ENCODE assay signal across 18 mouse cellular contexts in the genomic region with DNA sequence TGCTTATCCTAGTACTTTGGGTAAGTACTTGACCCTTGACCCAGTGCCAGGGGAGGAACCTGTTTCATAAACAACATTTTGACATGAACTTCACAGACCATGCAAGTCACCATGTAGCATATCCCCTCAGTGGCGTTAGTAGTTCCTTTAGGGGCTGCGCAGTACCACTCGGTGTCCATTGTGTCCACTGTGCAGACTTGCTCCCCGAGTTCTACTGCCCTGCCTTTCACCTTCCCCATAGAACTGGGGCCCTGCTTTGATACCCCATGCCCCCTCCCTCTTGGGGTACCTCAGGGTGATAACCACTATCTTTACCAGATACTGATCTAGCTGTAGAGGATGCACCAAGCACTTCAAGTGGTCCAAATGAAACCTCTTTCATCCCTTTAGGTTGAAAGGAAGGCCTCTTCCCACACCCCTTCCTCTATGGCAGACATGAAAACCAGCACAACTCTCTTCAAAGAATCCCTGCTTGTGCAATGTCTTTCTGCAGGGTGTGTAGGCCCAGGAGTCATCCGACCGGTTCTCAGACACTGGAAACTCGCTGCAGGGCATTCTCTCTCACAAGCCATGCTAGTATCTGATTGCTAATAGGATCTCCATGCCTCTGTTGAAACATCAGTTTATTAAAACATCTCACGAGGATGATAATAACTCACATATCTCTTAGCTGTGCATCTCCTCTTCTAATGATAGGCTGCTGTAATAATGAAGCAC. TPM values are rescaled to one million over a fixed set of nuclear protein-coding genes. Genes with fewer than 3 reads are reported as not detected.
DNase-seq lines count a peak whose midpoint lies in the region; ATAC-seq and TF ChIP-seq lines count a peak whose summit lies in the region.
"Had no signal": no experiment of that assay in that cellular context is flagged by ENCODE, and none has a peak within 500 bp of the region (broad histone marks: within the 10 kb centered on the region; RNA-seq: fewer than 3 reads in every experiment).

No protein-coding gene starts in this region.

- TF ChIP-seq CTCF in midbrain, postnatal 0 days (IDR thresholded peaks at IDR 0.05): no peak

- no peaks in the 10 kb centered on the region for H3K36me3 ChIP-seq in heart, embryonic 12.5 days
- 0 out of 2 replicates have a peak, but pooled peaks cover 2% of the 10 kb centered on the region for H3K36me3 ChIP-seq in heart, embryonic 10.5 days
- H3K36me3 ChIP-seq in midbrain, embryonic 10.5 days: peaks cover 28% of the 10 kb centered on the region
- no peaks in the 10 kb centered on the region for H3K36me3 ChIP-seq in midbrain, postnatal 0 days (ENCODE audit: insufficient read depth, low read length)
- H3K36me3 ChIP-seq in stomach, embryonic 15.5 days: no peaks in the 10 kb centered on the region
- H3K36me3 ChIP-seq: lung, embryonic 15.5 days had no signal

- WGBS in heart, embryonic 12.5 days: 81% methylated on average over 8 of the region's 8 CpGs
- 83% methylated on average over 8 of the region's 8 CpGs for WGBS in heart, embryonic 10.5 days
- 89% methylated on average over 8 of the region's 8 CpGs for WGBS in midbrain, embryonic 10.5 days
- 83% methylated on average over 8 of the region's 8 CpGs for WGBS in midbrain, postnatal 0 days
- 69% methylated on average over 8 of the region's 8 CpGs for WGBS in stomach, embryonic 15.5 days

- H3K27me3 ChIP-seq in heart, embryonic 12.5 days (replicated peaks): no peaks in the 10 kb centered on the region
- H3K27me3 ChIP-seq in heart, embryonic 10.5 days (ENCODE audit: insufficient read depth, poor library complexity, severe bottlenecking): no peaks in the 10 kb centered on the region
- no peaks in the 10 kb centered on the region for H3K27me3 ChIP-seq in midbrain, embryonic 10.5 days (ENCODE audit: low read depth, poor library complexity, severe bottlenecking)
- H3K27me3 ChIP-seq in midbrain, postnatal 0 days (ENCODE audit: insufficient read depth, low read length): no peaks in the 10 kb centered on the region
- no peaks in the 10 kb centered on the region for H3K27me3 ChIP-seq in stomach, embryonic 15.5 days (replicated peaks)
- H3K27me3 ChIP-seq: lung, embryonic 15.5 days had no signal

- H3K9ac ChIP-seq in heart, embryonic 12.5 days: no peak overlapping the region
- H3K9ac ChIP-seq in midbrain, postnatal 0 days (replicated peaks; ENCODE audit: low read length, poor library complexity, severe bottlenecking): no peak overlapping the region
- H3K9ac ChIP-seq in stomach, embryonic 15.5 days: no peak overlapping the region
- H3K9ac ChIP-seq: lung, embryonic 15.5 days had no signal

- ATAC-seq in heart, embryonic 12.5 days (ENCODE audit: insufficient number of reproducible peaks, low FRiP score): no peak
- ATAC-seq in midbrain, postnatal 0 days (ENCODE audit: low FRiP score): no peak
- ATAC-seq in stomach, embryonic 15.5 days (ENCODE audit: insufficient read depth, low FRiP score, low read depth): peak; percentile 31; the same call in 1 of the 2 replicates
- ATAC-seq: forebrain, embryonic 14.5 days had no signal

- H3K9me3 ChIP-seq in heart, embryonic 12.5 days (replicated peaks): no peaks in the 10 kb centered on the region
- no peaks in the 10 kb centered on the region for H3K9me3 ChIP-seq in heart, embryonic 10.5 days
- H3K9me3 ChIP-seq in midbrain, embryonic 10.5 days (replicated peaks): no peaks in the 10 kb centered on the region; the same call in 1 of the 2 replicates
- no peaks in the 10 kb centered on the region for H3K9me3 ChIP-seq in midbrain, postnatal 0 days (ENCODE audit: low read length)
- H3K9me3 ChIP-seq in stomach, embryonic 15.5 days: no peaks in the 10 kb centered on the region
- H3K9me3 ChIP-seq: lung, embryonic 15.5 days had no signal

- peak overlapping the region; percentile 42; the same call in 1 of the 2 replicates for H3K4me2 ChIP-seq in heart, embryonic 12.5 days
- no peak overlapping the region for H3K4me2 ChIP-seq in midbrain, postnatal 0 days (ENCODE audit: low read depth, low read length, poor library complexity, severe bottlenecking)
- H3K4me2 ChIP-seq in stomach, embryonic 15.5 days: no peak overlapping the region
- H3K4me2 ChIP-seq: liver, embryonic 11.5 days; lung, embryonic 15.5 days; midbrain, embryonic 11.5 days had no signal

- no peak overlapping the region for H3K4me3 ChIP-seq in heart, embryonic 12.5 days
- H3K4me3 ChIP-seq in heart, embryonic 10.5 days: no peak overlapping the region
- no peak overlapping the region for H3K4me3 ChIP-seq in midbrain, embryonic 10.5 days
- no peak overlapping the region for H3K4me3 ChIP-seq in midbrain, postnatal 0 days (ENCODE audit: low read depth, low read length)
- H3K4me3 ChIP-seq in stomach, embryonic 15.5 days (replicated peaks): no peak overlapping the region
- H3K4me3 ChIP-seq: layer of hippocampus, adult 2 months; lung, embryonic 15.5 days had no signal

- H3K27ac ChIP-seq in heart, embryonic 12.5 days (ENCODE audit: poor library complexity, severe bottlenecking): no peak overlapping the region
- no peak overlapping the region for H3K27ac ChIP-seq in heart, embryonic 10.5 days
- H3K27ac ChIP-seq in midbrain, embryonic 10.5 days (replicated peaks): peak overlapping the region; percentile 43
- H3K27ac ChIP-seq in midbrain, postnatal 0 days (ENCODE audit: low read depth, low read length): no peak overlapping the region
- H3K27ac ChIP-seq in stomach, embryonic 15.5 days: peak overlapping the region; percentile 45; the same call in 1 of the 2 replicates
- H3K27ac ChIP-seq: layer of hippocampus, adult 2 months; lung, embryonic 15.5 days had no signal

- H3K4me1 ChIP-seq in heart, embryonic 12.5 days (replicated peaks): peaks cover 18% of the 10 kb centered on the region
- peaks cover 20% of the 10 kb centered on the region for H3K4me1 ChIP-seq in heart, embryonic 10.5 days
- peaks cover 12% of the 10 kb centered on the region for H3K4me1 ChIP-seq in midbrain, embryonic 10.5 days
- H3K4me1 ChIP-seq in midbrain, postnatal 0 days (ENCODE audit: insufficient read depth, low read length): no peaks in the 10 kb centered on the region
- no peaks in the 10 kb centered on the region; the same call in 1 of the 2 replicates for H3K4me1 ChIP-seq in stomach, embryonic 15.5 days

- no peak for DNase-seq in heart, embryonic 10.5 days (ENCODE audit: low spot score)
- DNase-seq in midbrain, embryonic 10.5 days (ENCODE audit: low spot score): no peak
- DNase-seq in midbrain, postnatal 0 days (ENCODE audit: low spot score): no peak
- DNase-seq in gonadal fat pad, adult 2 months (ENCODE audit: low read depth): peak; percentile 85
- no peak for DNase-seq in cerebellum, adult 11-12 months
- DNase-seq in layer of hippocampus, postnatal 14 days (ENCODE audit: low spot score in 2 of 2): no peak
- DNase-seq: adrenal gland, postnatal 10 days; cerebellum, adult 9-10 months; gastrocnemius, postnatal 36 days; right cerebral cortex, postnatal 14 days; thymus, postnatal 4 days had no signal

RNA-seq across cellular contexts. Expression of a gene that starts 34.1 kb away (rescaled TPM):
- 15.1 and 16.8 TPM in 2 replicates for polyA plus RNA-seq in heart, embryonic 12.5 days (2016; fragmentation: Nextera tagmentation; extraction: Ambion mirVana)
- polyA plus RNA-seq in heart, embryonic 10.5 days (2016; fragmentation: Nextera tagmentation; extraction: Ambion mirVana): 13.5 and 16.4 TPM in 2 replicates
- polyA plus RNA-seq in midbrain, embryonic 10.5 days (2016; fragmentation: Nextera tagmentation; extraction: Ambion mirVana): 17.5 and 18.9 TPM in 2 replicates
- 14.1 and 18.0 TPM in 2 replicates for total RNA-seq in midbrain, postnatal 0 days (2014; rRNA removed)
- polyA plus RNA-seq in midbrain, postnatal 0 days (2015; fragmentation: Nextera tagmentation; extraction: Ambion mirVana): 1.9 and 2.6 TPM in 2 replicates
- polyA plus RNA-seq in gonadal fat pad, adult 2 months (2012; rRNA removed): 25.9 and 26.4 TPM in 2 replicates
- 15.8 and 17.0 TPM in 2 replicates for polyA plus RNA-seq in stomach, embryonic 15.5 days (2015; fragmentation: Nextera tagmentation; extraction: Ambion mirVana)
- total RNA-seq in layer of hippocampus, postnatal 14 days (2021): 10 to 100 TPM in 1 of 2 experiments, 1 to 10 TPM in 1; 8.2 to 10.1 TPM

Comparison
In these comparisons a context has a peak if more than half of its experiments do, and no peak if none do; other contexts are left out.
1. H3K27ac ChIP-seq: peak in midbrain, embryonic 10.5 days (single experiment) and stomach, embryonic 15.5 days (single experiment); none in heart, embryonic 12.5 days (single experiment), heart, embryonic 10.5 days (single experiment) and midbrain, postnatal 0 days (single experiment).